Mouse (Mus musculus) lung, adult 2 months (tissue): ENCODE measurements around the gene Krt32.

Experiments
- CTCF ChIP-seq: fragments of 200-500 bp; IDR thresholded peaks from 2 replicates; pipeline ENCODE4 v1.5.1; 2011; ENCODE audit warnings: mild to moderate bottlenecking, low read length, control low read depth; ENCODE audit not compliant: insufficient read depth
- POLR2A ChIP-seq: fragments of 200-500 bp; IDR thresholded peaks from 2 replicates; pipeline ENCODE4 v1.6.1; 2011; ENCODE audit warnings: low read depth, mild to moderate bottlenecking, control low read depth, low read length, borderline replicate concordance; ENCODE audit errors: extremely low read depth

DNA sequence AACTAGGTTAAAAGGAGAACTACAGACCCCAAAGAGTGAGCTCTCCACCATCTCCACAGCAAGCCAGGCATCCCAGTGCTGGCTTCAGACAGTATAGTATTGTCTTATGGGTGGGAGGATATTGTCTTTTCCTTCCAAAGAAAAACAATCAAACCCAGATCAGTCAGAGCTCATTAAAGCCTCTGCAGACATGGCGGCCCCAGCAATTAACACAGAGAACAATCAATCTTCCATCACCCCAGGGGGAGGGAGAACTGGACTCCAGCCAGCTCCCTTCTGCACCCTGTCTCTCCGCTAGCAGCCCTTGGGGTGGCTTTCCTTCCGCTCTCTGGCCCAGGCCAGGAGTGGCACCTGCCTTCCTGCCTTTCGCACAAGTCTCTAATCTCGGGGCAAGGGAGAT lies 49.7 kb upstream of the Krt32 start:
- TF ChIP-seq POLR2A (no peak), CTCF (no peak)
